Mouse (Mus musculus) neutrophil, adult 5-6 weeks (primary cell): ENCODE data around the gene Epha8. TPM values are rescaled to one million over a fixed set of nuclear protein-coding genes. Genes with fewer than 3 reads are reported as not detected.

ENCODE experiments used
- ATAC-seq: fragments of 151-379, 151-347 bp; 2 replicates; pipeline ENCODE4 v1.8.0; 2017; ENCODE audit warnings: mild to moderate bottlenecking, moderate TSS enrichment; ENCODE audit not compliant: insufficient number of reproducible peaks, poor library complexity, low FRiP score, severe bottlenecking; ENCODE audit errors: extremely low read depth
- total RNA-seq: library from RNA; stranded (forward); fragments of 200-1000 nt; gene quantifications from 2 replicates; pipeline ENCODE4 v1.2.3, GENCODE M21; 2017

Gene Epha8
- total RNA-seq, 1 experiment from 2014 or later = not detected

DNA sequence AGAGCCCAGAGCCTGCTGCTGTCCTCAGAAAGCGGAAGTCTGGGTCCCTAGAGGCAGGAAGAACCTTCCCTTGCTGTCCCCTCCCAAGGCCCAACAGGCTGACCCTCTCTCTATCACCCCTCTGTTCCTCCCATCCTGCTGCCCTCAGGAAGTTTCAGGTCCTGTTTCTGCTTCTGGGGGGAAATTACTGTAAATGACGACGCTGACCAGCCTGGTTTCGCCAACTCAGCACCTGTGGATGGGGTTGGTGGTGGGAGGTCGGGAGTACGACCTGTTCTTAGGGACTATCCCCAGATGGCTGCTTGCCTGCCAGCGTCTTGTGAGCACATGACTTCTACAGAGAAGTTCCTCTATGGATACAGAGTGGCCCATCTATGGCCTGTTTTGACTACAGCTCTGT is 70.5 kb downstream of the Epha8 start, which contains the start of gene C1qb:
TSS of gene C1qb (minus strand) at position 87 of the 400 bp plus-strand sequence.
- no peak for ATAC-seq

Other genes with a start within 250 kb of the Epha8 start
- not detected in 2 replicates for gene Ephb2, start 120.8 kb downstream of the Epha8 start, total RNA-seq
- gene C1qb, start 70.6 kb downstream of the Epha8 start, total RNA-seq = not detected in 2 replicates
- gene C1qc, start 63.8 kb downstream of the Epha8 start, total RNA-seq = not detected in 2 replicates
- not detected in 2 replicates for gene C1qa, start 58.0 kb downstream of the Epha8 start, total RNA-seq
- 12.5 and 15.6 TPM in 2 replicates for gene Zbtb40, start 92.0 kb upstream of the Epha8 start, total RNA-seq